Mouse (Mus musculus) ES-Bruce4 (cell line): ENCODE measurements around the gene Dhtkd1.

Experiments
- CTCF ChIP-seq: IDR thresholded peaks from one replicate; pipeline ENCODE4 v1.8.1; 2011; ENCODE audit warnings: low read depth, low read length
- EP300 ChIP-seq: IDR thresholded peaks from 2 replicates; pipeline ENCODE4 v1.6.1; 2011; ENCODE audit warnings: low read depth, low read length; ENCODE audit not compliant: insufficient read depth
- POLR2A ChIP-seq: IDR thresholded peaks from one replicate; pipeline ENCODE4 v1.8.1; 2011; ENCODE audit warnings: low read length; ENCODE audit not compliant: insufficient read depth

- TF ChIP-seq CTCF (no peak), EP300 (no peak), POLR2A (no peak)
Observed at GRCm38 (mm10) chr2:5894296-5894695, 48.3 kb downstream of the Dhtkd1 start.
